Mouse (Mus musculus) thymus, postnatal 36 days (tissue): ENCODE data around the gene Olfr775.

Experiments used
- DNase-seq, 2 experiments: peaks; one replicate each; pipeline ENCODE4 v3.0.0; 2022; ENCODE audit warnings: mixed read lengths in 2 of 2

Gene Olfr775

DNA sequence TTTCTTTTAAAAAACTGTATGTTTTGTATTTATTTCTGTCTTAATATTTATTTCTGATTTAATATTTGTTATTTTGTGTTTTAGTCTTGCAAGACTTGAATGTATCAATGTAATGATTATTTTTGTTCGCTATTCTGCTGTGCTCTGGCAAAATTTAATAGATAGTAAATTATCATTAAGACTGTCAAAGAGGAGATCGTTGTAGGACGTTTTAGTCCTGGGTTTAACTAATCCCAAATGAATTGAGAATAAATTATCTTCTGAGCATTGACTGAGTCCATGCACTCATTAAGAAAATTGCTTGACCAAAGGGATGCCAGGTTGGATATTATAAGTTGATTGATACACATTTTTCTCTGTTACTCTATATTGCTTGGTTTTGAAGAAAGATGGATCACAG, at the start of gene Olfr775:
TSS of gene Olfr775 (plus strand) at position 301 of the 400 bp plus-strand sequence.
- no peak for DNase-seq

DNA sequence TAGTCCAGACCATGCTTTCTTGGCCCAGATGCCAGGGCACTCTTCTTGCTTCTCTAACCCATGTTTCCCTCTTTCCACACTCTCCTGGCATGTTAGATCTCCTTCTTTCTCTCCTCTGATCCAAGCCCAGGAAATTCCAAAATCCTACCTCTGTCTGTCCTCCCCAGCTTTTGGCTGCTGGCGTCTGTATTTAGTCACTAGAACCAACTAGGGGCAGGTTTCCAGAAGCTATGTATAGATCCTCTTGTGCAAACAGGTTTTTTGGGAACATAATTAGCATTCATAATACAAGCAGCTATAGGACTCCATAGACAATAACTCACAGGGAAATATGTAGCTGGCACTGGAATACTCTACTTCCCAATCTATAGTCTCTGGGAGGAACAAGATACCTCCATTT, 17.5 kb upstream of the Olfr775 start:
- no peak for DNase-seq

DNA sequence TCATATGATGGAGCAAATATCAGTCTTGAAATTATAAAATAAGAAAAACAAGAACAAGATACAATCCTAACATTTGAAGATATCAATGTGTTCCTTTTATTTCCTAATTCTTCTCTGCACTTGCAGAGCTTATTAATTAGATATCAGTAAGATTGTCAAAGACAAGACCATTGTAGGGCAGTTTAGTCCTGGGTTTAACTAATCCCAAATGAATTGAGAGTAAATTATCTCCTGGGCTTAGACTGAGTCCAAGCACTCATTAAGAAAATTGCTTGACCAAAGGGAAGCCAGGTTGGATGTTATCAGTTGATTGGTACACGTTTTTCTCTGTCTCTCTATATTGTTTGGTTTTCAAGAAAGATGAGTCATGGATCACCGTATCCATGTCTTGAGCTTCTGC, 12.3 kb upstream of the Olfr775 start, which contains the start of gene Olfr774:
TSS of gene Olfr774 (plus strand) at position 301 of the 400 bp plus-strand sequence.
- DNase-seq = no peak

DNA sequence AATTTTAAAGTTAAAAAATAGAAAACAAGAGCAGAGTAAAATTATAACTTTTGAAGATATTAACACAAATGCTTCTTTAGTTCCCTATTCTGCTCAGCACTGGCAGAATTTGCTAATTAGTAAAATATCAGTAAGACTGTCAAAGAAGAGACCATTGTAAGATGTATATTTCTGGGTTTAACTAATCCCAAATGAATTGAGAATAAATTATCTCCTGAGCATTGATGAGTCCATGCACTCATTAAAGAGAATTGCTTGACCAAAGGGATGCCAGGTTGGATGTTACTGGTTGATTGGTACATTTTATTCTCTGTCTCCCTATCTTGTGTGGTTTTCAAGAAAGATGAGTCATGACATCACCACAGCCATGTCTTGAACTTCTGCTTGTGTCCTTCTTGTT, 10.6 kb downstream of the Olfr775 start, which contains the start of gene Olfr776:
TSS of gene Olfr776 (plus strand) at position 301 of the 400 bp plus-strand sequence.
- no peak for DNase-seq

DNA sequence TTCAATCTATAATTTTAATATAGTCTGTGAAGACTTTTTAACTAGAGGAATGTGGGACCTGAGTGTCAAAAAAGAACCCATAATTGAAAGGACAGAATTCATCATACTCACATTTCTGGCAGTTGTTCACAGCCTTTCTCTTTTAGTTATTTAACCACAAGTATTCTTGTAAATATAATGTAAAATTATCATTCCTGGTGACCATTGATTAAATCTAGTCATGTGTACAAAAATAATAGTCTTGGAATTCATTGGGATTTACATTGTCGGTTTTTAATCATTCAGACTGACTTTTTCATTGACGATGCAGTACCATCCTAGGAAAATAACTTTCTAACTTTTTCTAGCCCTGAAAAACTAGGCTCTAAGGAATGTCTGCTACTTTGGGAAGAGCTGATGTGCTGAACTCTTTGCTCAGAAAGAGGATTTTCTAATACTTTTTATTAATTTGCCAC, 22.9 kb downstream of the Olfr775 start, which contains the start of gene Olfr777:
TSS of gene Olfr777 (minus strand) at position 405 of the 455 bp plus-strand sequence.
- no peak for DNase-seq
